Mouse (Mus musculus): ENCODE data around the gene C130032M10Rik.
"Not testable (repeated sequence)": the region's sequence is repeated elsewhere in the genome, so short reads cannot be mapped to it uniquely, and the experiment has no call there.

C130032M10Rik gene

DNA sequence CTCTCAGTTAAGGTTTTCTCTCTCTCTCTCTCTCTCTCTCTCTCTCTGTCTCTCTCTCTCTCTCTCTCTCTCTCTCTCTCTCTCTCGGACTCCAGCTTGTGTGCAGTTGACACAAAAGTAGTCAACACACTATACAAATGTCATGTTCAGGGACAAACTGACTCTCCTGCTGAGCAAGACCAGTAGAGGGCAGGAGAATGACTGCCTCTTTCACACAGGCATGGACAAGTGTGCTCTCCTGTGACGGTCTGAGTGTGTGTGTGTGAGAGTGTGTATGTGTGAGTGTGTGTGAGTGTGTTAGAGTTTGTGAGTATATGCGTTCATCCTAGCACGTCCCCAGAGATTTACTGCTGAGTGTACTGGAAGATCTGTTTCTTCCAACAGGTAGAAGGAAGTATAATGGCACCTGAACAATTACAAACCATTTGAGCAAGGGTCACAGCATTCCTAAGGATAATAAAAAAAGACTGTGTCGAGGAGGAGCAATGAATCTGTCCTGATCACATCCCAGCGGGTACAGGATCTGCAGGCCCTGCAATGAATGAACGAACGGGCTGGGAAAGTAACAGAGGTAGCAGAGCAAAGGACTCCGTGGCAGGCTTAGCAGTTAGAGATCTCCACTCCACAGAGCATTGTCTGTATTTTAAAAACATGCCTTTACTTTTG is 3.4 kb downstream of the C130032M10Rik start:
- DNase-seq (ENCODE audit: low read depth) = no peak

DNA sequence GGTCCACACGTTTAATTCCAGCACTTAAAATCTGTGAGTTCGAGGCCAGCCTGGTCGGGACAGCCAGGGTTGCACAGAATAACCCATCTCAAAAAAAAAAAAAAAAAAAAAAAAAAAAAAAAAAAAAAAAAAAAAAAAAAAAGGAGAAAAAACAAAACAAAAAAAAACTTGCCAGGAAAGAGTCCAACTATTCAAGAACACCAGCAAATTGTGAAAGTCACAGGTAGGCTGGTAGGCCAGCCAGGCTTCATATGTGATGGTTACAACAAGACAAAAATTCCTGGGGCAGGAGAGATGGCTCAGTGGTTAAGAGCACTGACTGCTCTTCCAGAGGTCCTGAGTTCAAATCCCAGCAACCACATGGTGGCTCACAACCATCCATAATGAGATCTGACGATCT is 5.0 kb downstream of the C130032M10Rik start:
- DNase-seq (ENCODE audit: low read depth) = not testable (repeated sequence)

DNA sequence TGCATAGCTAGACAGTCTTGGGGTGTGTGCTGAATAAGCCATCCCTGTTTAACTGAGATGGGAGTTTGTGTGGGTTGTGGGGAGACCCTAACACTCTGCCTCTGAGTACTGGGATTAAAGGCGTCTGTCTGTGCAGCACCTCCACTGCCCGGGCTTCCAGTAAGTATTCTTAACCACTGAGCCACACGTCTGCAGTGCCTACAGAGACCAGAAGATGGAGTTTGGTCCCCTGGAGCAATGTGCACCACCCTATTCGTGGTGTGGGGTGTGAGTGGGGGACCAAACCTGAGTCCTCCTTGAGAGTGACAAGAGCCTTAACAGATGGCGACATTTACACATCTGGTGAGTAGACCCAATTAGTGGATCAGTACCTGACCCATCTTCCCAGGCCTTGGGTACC is 6.5 kb downstream of the C130032M10Rik start:
- DNase-seq (ENCODE audit: low read depth) = no peak

GRCm38 (mm10) chr9:114522501-114522900 is 7.0 kb downstream of the C130032M10Rik start:
- no peak for DNase-seq (ENCODE audit: low read depth)

DNA sequence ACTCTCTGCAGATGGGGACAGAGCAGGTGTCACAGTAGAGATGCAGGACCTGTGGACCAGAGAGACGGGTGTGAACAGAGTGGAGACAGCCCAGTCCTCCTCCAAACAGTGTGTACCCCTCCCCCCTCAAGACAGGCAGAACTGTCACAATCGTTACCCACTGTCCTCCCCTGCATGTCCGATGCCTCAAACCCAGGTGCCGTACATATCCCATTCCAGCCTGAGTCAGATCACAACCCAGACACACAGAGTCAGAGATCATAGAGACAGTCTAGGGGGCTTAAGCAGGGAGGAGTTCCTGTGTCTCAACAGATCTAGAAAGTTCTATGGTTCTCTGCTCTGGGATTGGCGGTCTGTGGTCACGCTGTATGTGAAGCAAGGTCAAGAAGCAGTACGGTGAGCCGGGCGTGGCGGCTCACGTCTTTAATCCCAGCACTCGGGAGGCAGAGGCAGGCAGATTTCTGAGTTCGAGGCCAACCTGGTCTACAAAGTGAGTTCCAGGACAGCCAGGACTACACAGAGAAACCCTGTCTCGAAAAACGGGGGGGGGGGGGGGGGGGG is 9.7 kb downstream of the C130032M10Rik start:
- no peak for DNase-seq (ENCODE audit: low read depth)

DNA sequence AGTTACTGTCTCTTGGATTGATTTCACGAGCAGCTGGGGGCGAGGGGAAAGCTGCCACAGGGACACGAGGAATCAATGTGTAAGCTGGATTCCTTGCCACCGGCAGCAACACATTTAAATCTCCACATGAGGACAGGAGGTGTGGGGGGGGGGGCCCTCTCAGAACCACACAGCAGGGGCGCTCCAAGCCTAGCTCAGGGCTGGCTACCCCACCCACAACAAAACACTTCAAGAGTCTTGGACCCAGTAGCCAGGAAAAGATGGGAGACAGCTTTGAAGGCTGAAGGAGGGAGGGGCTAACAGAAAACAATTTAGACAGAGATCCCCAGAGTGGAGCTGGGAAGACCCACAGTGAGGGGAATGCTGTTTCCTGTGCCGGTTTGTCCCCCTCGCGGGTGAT is 10.4 kb downstream of the C130032M10Rik start:
- DNase-seq (ENCODE audit: low read depth) = no peak

GRCm38 (mm10) chr9:114526581-114526980 is 11.1 kb downstream of the C130032M10Rik start:
- no peak for DNase-seq (ENCODE audit: low read depth)

- peak; percentile 72 for DNase-seq (ENCODE audit: low read depth)
These were observed 11.6 kb downstream of the C130032M10Rik start for GRCm38 (mm10) chr9:114527085-114527484.

DNA sequence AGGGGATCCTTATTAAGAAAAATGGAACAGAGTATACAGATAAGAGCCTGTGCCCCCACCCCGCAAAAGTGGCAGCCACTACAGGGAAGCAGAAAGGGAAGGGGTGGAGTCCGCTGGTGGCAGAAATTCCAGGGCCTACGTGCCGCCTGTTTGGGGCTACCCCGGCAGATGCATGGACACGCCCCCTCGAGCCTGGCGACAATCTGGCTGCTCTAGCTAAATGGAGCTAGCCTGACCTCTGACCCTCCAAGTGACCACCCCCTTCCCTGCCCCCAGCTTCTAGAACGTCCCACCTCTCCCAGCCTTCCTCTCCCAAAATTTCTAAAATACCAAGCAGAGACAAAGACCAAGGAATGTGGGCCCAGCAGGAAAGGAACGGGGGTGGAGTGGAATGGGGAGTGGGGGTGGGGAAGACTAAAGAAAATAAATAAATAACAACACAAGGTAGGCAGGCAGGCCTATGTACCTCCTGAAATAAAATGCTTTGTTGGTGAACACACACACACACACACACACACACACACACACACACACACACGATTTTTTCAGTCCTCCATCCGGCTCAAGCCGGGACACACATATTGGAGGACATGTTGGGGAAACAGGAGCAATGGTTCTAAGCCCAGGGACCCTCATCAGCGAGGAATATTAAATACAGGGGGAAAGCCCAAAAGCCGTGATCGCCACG is 12.6 kb downstream of the C130032M10Rik start:
- no peak for DNase-seq (ENCODE audit: low read depth)

- no peak for DNase-seq (ENCODE audit: low read depth)
These were observed 13.2 kb downstream of the C130032M10Rik start for GRCm38 (mm10) chr9:114528680-114529048.

DNA sequence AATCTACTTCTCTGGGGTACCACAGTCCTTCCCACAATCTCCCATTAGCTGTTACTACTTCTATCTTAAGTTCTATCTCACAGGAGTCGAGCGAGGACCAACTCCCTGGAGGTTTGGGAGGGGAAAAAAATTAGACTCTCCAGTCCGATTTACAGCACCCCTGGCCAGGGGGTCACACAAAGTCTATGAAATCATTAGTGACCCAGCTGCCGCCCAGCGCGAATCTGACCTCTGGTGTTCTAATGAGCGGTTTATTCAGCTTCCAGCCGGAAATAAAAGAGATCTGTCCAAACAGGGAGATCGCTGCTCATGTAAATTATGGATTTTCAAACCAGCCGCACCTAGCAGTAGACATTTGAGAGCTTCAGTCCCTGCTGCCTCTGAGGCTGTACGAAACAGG is 15.8 kb downstream of the C130032M10Rik start:
- DNase-seq (ENCODE audit: low read depth) = no peak

DNA sequence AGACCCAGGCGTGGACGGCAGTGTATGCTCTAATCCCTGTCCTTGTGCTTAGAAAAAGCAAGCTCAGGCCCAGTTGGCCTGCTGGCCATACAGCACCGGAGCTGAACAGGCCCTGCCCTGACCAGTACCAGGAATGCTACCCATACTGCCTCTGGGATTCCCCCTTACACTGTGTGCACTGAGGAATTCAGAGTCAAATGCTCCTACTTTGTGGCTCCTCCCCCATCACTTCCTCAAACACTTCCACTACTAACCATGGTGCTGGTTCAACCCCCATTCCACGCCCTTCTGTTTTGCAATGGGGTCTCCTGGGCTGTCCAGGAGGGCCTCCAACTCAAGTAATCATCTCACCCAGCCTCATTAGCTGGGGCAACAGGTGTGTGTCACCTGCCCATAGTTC is 18.4 kb downstream of the C130032M10Rik start:
- DNase-seq (ENCODE audit: low read depth) = no peak

DNA sequence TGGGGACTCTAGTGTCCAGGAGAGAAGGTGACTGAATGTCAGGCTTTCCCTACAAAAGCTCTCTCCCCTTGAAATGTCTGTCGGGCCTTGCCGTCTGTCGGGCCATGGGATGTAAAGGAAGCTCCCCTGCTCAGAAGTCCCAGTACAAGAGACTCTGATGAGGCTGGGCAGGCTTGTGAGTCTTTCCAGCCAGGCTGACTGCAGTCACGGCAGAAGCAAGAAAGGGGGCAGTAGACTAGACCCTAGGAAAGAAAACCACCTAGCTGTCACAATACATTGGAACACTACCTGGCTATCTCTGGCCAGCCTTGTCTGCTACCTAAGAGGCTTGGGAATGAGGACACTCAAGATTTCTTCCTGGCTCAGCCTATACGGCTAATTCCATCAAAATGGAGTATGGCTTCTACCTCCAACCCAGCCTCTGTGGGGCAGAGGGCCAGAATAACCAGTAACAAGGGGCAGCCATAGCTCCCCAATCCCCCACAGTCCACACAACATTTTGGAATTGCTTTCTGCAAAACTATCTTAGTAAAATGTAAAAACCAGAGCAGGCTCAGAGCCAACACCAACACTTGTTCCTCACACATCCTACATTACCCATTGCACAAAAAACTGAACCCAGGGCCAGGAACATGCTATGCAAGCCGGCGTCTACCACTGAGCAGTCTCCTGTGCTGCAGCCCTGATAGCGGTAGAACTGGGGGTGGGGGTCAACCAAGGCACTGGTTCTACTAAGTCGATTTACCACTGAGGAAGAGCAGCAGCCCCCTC is 19.4 kb downstream of the C130032M10Rik start:
- no peak for DNase-seq (ENCODE audit: low read depth)

DNA sequence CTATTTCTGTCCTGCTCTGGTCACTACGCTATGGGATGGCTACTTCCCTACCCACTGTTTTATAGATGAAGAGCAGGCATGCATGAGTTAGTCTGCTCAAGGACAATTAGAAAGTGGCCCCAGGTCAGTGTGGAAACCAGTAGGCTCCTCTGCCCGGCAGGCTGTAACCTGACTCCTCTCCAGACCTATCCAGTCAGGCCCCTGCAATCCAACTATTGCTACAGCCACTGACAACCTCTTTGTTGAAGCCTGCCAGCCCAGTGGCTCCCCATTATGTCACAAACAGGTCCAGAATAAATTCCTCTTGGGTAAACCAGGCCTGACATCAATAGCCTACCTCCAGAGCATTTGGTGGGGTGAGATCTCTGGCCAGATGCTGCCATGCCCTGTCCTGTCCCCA is 21.1 kb downstream of the C130032M10Rik start:
- DNase-seq (ENCODE audit: low read depth) = no peak

GRCm38 (mm10) chr9:114538996-114539563 is 23.6 kb downstream of the C130032M10Rik start:
- no peak for DNase-seq (ENCODE audit: low read depth)

GRCm38 (mm10) chr9:114541279-114541741 is 25.8 kb downstream of the C130032M10Rik start:
- no peak for DNase-seq (ENCODE audit: low read depth)

DNA sequence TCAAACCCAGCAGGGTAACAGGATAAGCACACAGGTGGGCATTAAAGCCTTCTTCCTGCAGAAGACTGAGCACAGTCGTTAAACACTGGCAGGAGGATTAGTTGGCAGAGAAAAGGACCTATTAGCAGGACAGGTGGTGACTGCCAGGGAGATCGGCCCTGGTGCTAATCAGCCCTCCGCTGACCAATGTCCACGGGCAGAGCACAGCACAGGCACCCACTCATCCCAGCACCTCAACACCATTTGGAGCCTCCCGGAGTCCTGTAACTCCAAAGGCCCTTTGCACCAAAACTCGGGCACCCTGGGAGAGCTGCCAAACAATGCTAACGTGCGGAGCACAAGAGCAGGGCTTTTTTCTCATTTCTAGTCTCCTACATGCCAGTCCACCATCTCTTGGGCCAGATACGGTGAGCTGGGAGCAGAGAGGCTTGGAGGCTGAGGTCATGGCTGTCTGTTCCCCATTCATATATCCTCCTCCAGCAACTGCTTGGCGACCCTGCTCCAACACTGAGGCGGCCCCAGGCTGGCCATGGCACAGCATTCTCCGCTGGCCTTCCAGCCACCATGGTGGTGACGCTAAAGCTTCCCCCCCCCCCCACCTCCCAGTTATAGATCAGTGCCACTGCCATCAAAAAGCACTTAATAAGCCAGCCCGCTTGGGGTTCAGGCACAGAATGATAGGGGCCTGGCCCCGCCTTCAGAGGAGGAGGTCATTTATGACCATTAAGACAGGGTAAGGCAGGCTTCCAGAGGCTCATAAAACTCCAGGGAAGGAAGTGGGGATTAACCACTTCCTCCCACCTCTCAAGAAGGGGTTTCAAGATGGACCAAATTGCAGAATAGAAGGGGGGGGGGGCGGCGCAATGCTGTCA is 28.6 kb downstream of the C130032M10Rik start:
- no peak for DNase-seq (ENCODE audit: low read depth)

DNA sequence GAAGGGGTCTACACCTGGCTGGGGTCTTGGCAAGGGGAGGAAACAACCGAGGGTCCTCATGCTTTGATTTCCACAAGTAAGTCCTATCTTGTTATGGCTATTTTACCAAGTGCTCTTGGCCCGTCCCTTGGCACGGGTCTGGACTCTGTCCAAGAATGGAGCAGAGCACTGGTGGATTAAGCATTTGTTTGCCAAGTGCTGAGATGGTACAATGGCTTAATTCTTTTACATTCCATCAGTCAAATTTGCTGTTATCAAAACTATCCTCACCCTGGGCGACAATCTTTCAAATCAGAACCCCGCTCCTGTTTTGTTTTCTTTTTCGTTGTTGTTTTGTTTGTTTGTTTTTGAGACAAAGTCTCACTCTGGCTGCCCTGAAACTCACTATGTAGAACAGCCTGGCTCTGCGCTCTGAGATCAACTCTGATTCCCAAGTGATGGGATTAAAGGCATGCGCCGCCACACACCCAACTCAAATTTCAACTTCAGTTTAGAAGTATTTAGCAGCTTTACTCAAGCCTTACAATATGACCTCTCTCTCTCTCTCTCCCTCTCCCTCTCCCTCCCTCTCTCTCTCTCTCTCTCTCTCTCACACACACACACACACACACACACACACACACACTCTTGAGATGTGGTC is 29.4 kb downstream of the C130032M10Rik start:
- no peak for DNase-seq (ENCODE audit: low read depth)

DNA sequence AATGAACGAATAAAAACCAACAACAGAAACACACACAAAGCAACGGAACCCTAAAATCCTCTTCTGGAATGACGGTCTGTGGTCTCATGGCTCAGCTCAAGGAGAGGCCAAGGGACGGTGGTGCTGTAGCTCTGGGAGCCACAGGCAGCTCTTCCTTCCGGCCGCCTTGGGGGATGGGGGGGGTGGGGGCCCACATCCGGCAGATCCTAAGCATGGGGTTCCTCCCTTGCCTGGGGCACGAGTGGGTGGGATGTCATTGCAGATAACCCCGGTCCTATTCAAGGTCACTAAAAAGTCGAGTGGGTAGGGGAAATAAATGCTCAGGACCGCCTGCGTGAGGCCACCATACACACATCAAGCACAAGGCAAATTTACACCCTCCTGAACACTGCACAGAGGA is 31.3 kb downstream of the C130032M10Rik start:
- DNase-seq (ENCODE audit: low read depth) = peak; percentile 62

GRCm38 (mm10) chr9:114547643-114548077 is 32.2 kb downstream of the C130032M10Rik start:
- no peak for DNase-seq (ENCODE audit: low read depth)

- DNase-seq (ENCODE audit: low read depth) = no peak
These were observed 33.0 kb downstream of the C130032M10Rik start for GRCm38 (mm10) chr9:114548496-114548895.

Data from induced T-regulatory cell, adult 2 months (primary cell).